Mouse (Mus musculus) liver, embryonic 13.5 days (tissue): ENCODE results near the gene Gm9040. TPM values are rescaled to one million over a fixed set of nuclear protein-coding genes. Genes with fewer than 3 reads are reported as not detected.
"Not testable (repeated sequence)": the region's sequence is repeated elsewhere in the genome, so short reads cannot be mapped to it uniquely, and the experiment has no call there.

ENCODE experiments used
- ATAC-seq: fragments of 200-750 bp; cut with Nextera tagmentation; 2 replicates; pipeline ENCODE4 v1.8.0; 2017; ENCODE audit warnings: low read depth, mild to moderate bottlenecking, moderate number of reproducible peaks, moderate library complexity
- DNase-seq: peaks from one replicate; pipeline ENCODE4 v3.0.0; 2022
- H3K27ac ChIP-seq: fragments of 300-500 bp; sonication (generic); 2 replicates; pipeline ENCODE4 v1.5.1; 2015; ENCODE audit warnings: moderate library complexity, mild to moderate bottlenecking, inconsistent platforms
- H3K27me3 ChIP-seq: fragments of 300-500 bp; sonication (generic); 2 replicates; pipeline ENCODE4 v1.6.1; 2015; ENCODE audit warnings: mild to moderate bottlenecking, inconsistent platforms
- H3K36me3 ChIP-seq: fragments of 300-500 bp; sonication (generic); 2 replicates; pipeline ENCODE4 v1.6.1; 2015; ENCODE audit warnings: mild to moderate bottlenecking, inconsistent platforms
- H3K4me1 ChIP-seq: fragments of 300-500 bp; sonication (generic); replicated peaks from 2 replicates; pipeline ENCODE4 v1.6.1; 2015; ENCODE audit warnings: inconsistent platforms
- H3K4me2 ChIP-seq: fragments of 300-500 bp; sonication (generic); 2 replicates; pipeline ENCODE4 v1.6.1; 2015; ENCODE audit warnings: inconsistent platforms, mild to moderate bottlenecking, moderate library complexity
- H3K4me3 ChIP-seq: fragments of 300-500 bp; sonication (generic); replicated peaks from 2 replicates; pipeline ENCODE4 v1.5.1; 2015; ENCODE audit warnings: mild to moderate bottlenecking, inconsistent platforms
- H3K9ac ChIP-seq: fragments of 300-500 bp; sonication (generic); 2 replicates; pipeline ENCODE4 v1.6.1; 2015; ENCODE audit warnings: mild to moderate bottlenecking, inconsistent platforms
- H3K9me3 ChIP-seq: fragments of 300-500 bp; sonication (generic); replicated peaks from 2 replicates; pipeline ENCODE4 v1.6.1; 2016; ENCODE audit warnings: inconsistent platforms
- WGBS: fragments of 180-500 bp; shearing (Covaris S2); methylation state at CpG from one replicate; pipeline ENCODE4 v1.1.7; 2015; ENCODE audit not compliant: insufficient replicate concordance; 5-methylcytosine and 5-hydroxymethylcytosine counted together
- polyA plus RNA-seq: library from polyadenylated mRNA; unstranded; fragments of >200 nt; fragmentation: Nextera tagmentation; extraction: Ambion mirVana; gene quantifications from 2 replicates; pipeline ENCODE4 v1.2.1, GENCODE M21; 2015

Gm9040 gene
- polyA plus RNA-seq, 1 experiment from 2014 or later, result 0.08 TPM

DNA sequence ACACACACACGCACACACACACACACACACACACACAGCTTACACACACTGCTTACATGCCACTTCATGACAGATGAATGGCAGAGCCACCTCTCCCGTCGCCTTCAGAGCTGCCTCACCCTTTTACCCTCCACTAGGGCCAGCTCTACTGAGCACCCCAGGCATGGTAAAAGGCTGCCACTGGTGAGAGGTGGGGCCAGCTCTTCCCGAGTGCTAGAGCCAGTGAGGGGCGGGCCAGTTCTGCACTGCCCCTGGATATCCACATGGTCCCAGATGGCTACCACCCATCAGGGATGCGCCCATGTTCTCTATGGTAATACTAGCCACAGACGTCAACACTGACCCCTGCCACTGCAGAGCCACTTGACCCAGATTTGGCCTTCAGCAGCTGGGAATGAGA, 44.2 kb downstream of the Gm9040 start:
- H3K27ac ChIP-seq, H3K27me3 ChIP-seq, H3K36me3 ChIP-seq, H3K4me3 ChIP-seq, H3K4me1 ChIP-seq, DNase-seq, H3K4me2 ChIP-seq, H3K9ac ChIP-seq, ATAC-seq, H3K9me3 ChIP-seq: not testable (repeated sequence)
- WGBS, result 75% methylated on average over 6 of the region's 7 CpGs

DNA sequence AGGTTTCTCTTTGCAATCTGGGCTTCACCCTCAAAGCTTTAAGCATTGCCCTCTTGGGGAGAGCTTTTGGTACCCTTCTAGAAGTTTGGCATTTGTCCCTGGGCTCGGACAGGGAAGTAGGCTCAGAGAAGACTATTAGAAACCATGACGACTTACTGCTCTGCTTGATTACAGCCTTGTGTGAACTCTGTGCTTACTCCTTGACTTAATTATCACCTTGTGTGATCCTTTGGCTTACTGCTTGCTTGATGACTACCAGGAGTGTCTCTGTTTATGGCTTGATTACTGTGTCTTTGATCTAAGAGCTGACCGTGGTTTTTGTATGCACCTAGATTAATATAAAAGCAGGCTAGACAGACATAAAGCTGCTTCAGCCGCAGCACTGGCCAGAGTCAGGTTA, 48.7 kb downstream of the Gm9040 start:
- ATAC-seq, H3K4me3 ChIP-seq, H3K4me2 ChIP-seq, H3K27ac ChIP-seq, H3K27me3 ChIP-seq, H3K4me1 ChIP-seq, H3K36me3 ChIP-seq, H3K9me3 ChIP-seq, DNase-seq, H3K9ac ChIP-seq: not testable (repeated sequence)
- WGBS, result no CpG with 5 or more reads among the region's 4 CpGs

Other genes with a start within 250 kb of the Gm9040 start
- 10.7 and 13.9 TPM in 2 replicates for gene Mdm1, start 185.2 kb downstream of the Gm9040 start, polyA plus RNA-seq
- not detected in 2 replicates for gene Il22, start 122.0 kb downstream of the Gm9040 start, polyA plus RNA-seq
- gene Gm32717, start 86.2 kb downstream of the Gm9040 start, polyA plus RNA-seq, result not detected in 2 replicates
- not detected in 2 replicates for gene Gm32802, start 68.3 kb downstream of the Gm9040 start, polyA plus RNA-seq
- not detected in 2 replicates for gene Iltifb, start 31.9 kb downstream of the Gm9040 start, polyA plus RNA-seq
- 0.08 TPM in 1 of 2 replicates, not detected in the other for gene Gm9044, start 5.4 kb upstream of the Gm9040 start, polyA plus RNA-seq
- 0.07 TPM in 1 of 2 replicates, not detected in the other for gene Gm9045, start 10.9 kb upstream of the Gm9040 start, polyA plus RNA-seq
- not detected in 2 replicates for gene Gm9046, start 16.3 kb upstream of the Gm9040 start, polyA plus RNA-seq
- not detected in 2 replicates for gene Gm9048, start 21.7 kb upstream of the Gm9040 start, polyA plus RNA-seq
- gene Gm9049, start 27.1 kb upstream of the Gm9040 start, polyA plus RNA-seq, result 0.07 TPM in 1 of 2 replicates, not detected in the other
- not detected in 2 replicates for gene Ifng, start 114.1 kb upstream of the Gm9040 start, polyA plus RNA-seq